Mouse (Mus musculus): Measurements from ENCODE around the gene Card19. TPM values are rescaled to one million over a fixed set of nuclear protein-coding genes. Genes with fewer than 3 reads are reported as not detected.

Card19 gene
- polyA plus RNA-seq, 1 experiment from 2014 or later: 17.1 TPM

GRCm38 (mm10) chr13:49237617-49238016, 21.8 kb upstream of the Card19 start:
- no peak overlapping the region for H3K4me3 ChIP-seq (ENCODE audit: low read depth, low read length)
- H3K27me3 ChIP-seq (ENCODE audit: control insufficient read depth, insufficient read depth, low read length): no peaks in the 10 kb centered on the region
- H3K4me2 ChIP-seq: no peak overlapping the region
- H3K4me1 ChIP-seq (ENCODE audit: control insufficient read depth, insufficient read depth, low read length): no peaks in the 10 kb centered on the region
- no peak overlapping the region for H3K9ac ChIP-seq (ENCODE audit: low read length)
- H3K36me3 ChIP-seq (ENCODE audit: control insufficient read depth, insufficient read depth, low read length): no peaks in the 10 kb centered on the region
- ATAC-seq (ENCODE audit: low FRiP score) (no peak), DNase-seq (ENCODE audit: low spot score, missing footprints) (no peak)
- no peak overlapping the region for H3K27ac ChIP-seq (ENCODE audit: low read depth, low read length)
- WGBS: 89% methylated on average over 8 of the region's 8 CpGs
- no peaks in the 10 kb centered on the region for H3K9me3 ChIP-seq (ENCODE audit: control insufficient read depth, low read length)

- no peak overlapping the region for H3K4me2 ChIP-seq
- no peak overlapping the region for H3K4me3 ChIP-seq (ENCODE audit: low read depth, low read length)
- no peak for DNase-seq (ENCODE audit: low spot score, missing footprints)
- H3K27me3 ChIP-seq (ENCODE audit: control insufficient read depth, insufficient read depth, low read length): no peaks in the 10 kb centered on the region
- no peak for ATAC-seq (ENCODE audit: low FRiP score)
- no peaks in the 10 kb centered on the region for H3K4me1 ChIP-seq (ENCODE audit: control insufficient read depth, insufficient read depth, low read length)
- H3K9ac ChIP-seq (ENCODE audit: low read length): no peak overlapping the region
- no peaks in the 10 kb centered on the region for H3K9me3 ChIP-seq (ENCODE audit: control insufficient read depth, low read length)
- 90% methylated on average over 4 of the region's 4 CpGs for WGBS
- no peaks in the 10 kb centered on the region for H3K36me3 ChIP-seq (ENCODE audit: control insufficient read depth, insufficient read depth, low read length)
- H3K27ac ChIP-seq (ENCODE audit: low read depth, low read length): no peak overlapping the region
Measured at GRCm38 (mm10) chr13:49234711-49235110, 18.9 kb upstream of the Card19 start.

GRCm38 (mm10) chr13:49233792-49234572, 18.1 kb upstream of the Card19 start:
- 93% methylated on average over 8 of the region's 8 CpGs for WGBS
- no peak for ATAC-seq (ENCODE audit: low FRiP score)

GRCm38 (mm10) chr13:49225633-49226032, 9.8 kb upstream of the Card19 start:
- 25% methylated on average over 4 of the region's 4 CpGs for WGBS
- no peak overlapping the region for H3K4me2 ChIP-seq
- no peaks in the 10 kb centered on the region for H3K27me3 ChIP-seq (ENCODE audit: control insufficient read depth, insufficient read depth, low read length)
- no peaks in the 10 kb centered on the region for H3K36me3 ChIP-seq (ENCODE audit: control insufficient read depth, insufficient read depth, low read length)
- H3K4me1 ChIP-seq (ENCODE audit: control insufficient read depth, insufficient read depth, low read length): no peaks in the 10 kb centered on the region
- no peak overlapping the region for H3K4me3 ChIP-seq (ENCODE audit: low read depth, low read length)
- ATAC-seq (ENCODE audit: low FRiP score) (no peak), DNase-seq (ENCODE audit: low spot score, missing footprints) (peak; percentile 73)
- H3K9ac ChIP-seq (ENCODE audit: low read length): no peak overlapping the region
- H3K9me3 ChIP-seq (ENCODE audit: control insufficient read depth, low read length): no peaks in the 10 kb centered on the region
- no peak overlapping the region for H3K27ac ChIP-seq (ENCODE audit: low read depth, low read length)

More at GRCm38 (mm10) chr13:49233792-49234572, 18.1 kb upstream of the Card19 start:
- Histone ChIP-seq H3K27ac (ENCODE audit: low read depth, low read length) (no peak overlapping the region), H3K9ac (ENCODE audit: low read length) (no peak overlapping the region), H3K36me3 (ENCODE audit: control insufficient read depth, insufficient read depth, low read length) (no peaks in the 10 kb centered on the region), H3K4me3 (ENCODE audit: low read depth, low read length) (no peak overlapping the region), H3K9me3 (ENCODE audit: control insufficient read depth, low read length) (no peaks in the 10 kb centered on the region), H3K27me3 (ENCODE audit: control insufficient read depth, insufficient read depth, low read length) (no peaks in the 10 kb centered on the region), H3K4me1 (ENCODE audit: control insufficient read depth, insufficient read depth, low read length) (no peaks in the 10 kb centered on the region), H3K4me2 (no peak overlapping the region)
- no peak for DNase-seq (ENCODE audit: low spot score, missing footprints)

- no peak for DNase-seq (ENCODE audit: low spot score, missing footprints)
- H3K9me3 ChIP-seq (ENCODE audit: control insufficient read depth, low read length): no peaks in the 10 kb centered on the region
- H3K4me3 ChIP-seq (ENCODE audit: low read depth, low read length): no peak overlapping the region
- H3K36me3 ChIP-seq (ENCODE audit: control insufficient read depth, insufficient read depth, low read length): no peaks in the 10 kb centered on the region
- no peak for ATAC-seq (ENCODE audit: low FRiP score)
- H3K4me1 ChIP-seq (ENCODE audit: control insufficient read depth, insufficient read depth, low read length): no peaks in the 10 kb centered on the region
- WGBS: 65% methylated on average over 3 of the region's 3 CpGs
- no peak overlapping the region for H3K27ac ChIP-seq (ENCODE audit: low read depth, low read length)
- no peak overlapping the region for H3K4me2 ChIP-seq
- no peaks in the 10 kb centered on the region for H3K27me3 ChIP-seq (ENCODE audit: control insufficient read depth, insufficient read depth, low read length)
- no peak overlapping the region for H3K9ac ChIP-seq (ENCODE audit: low read length)
Measured at GRCm38 (mm10) chr13:49225159-49225558, 9.3 kb upstream of the Card19 start.

- H3K27ac ChIP-seq (ENCODE audit: low read depth, low read length): no peak overlapping the region
- no peaks in the 10 kb centered on the region for H3K4me1 ChIP-seq (ENCODE audit: control insufficient read depth, insufficient read depth, low read length)
- ATAC-seq (ENCODE audit: low FRiP score) (no peak), DNase-seq (ENCODE audit: low spot score, missing footprints) (no peak)
- 21% methylated on average over 6 of the region's 6 CpGs for WGBS
- no peak overlapping the region for H3K9ac ChIP-seq (ENCODE audit: low read length)
- H3K36me3 ChIP-seq (ENCODE audit: control insufficient read depth, insufficient read depth, low read length): no peaks in the 10 kb centered on the region
- H3K4me3 ChIP-seq (ENCODE audit: low read depth, low read length): no peak overlapping the region
- H3K27me3 ChIP-seq (ENCODE audit: control insufficient read depth, insufficient read depth, low read length): no peaks in the 10 kb centered on the region
- H3K4me2 ChIP-seq: no peak overlapping the region
- H3K9me3 ChIP-seq (ENCODE audit: control insufficient read depth, low read length): no peaks in the 10 kb centered on the region
Measured at GRCm38 (mm10) chr13:49224729-49225128, 8.9 kb upstream of the Card19 start.

- Histone ChIP-seq H3K9me3 (ENCODE audit: control insufficient read depth, low read length) (no peaks in the 10 kb centered on the region), H3K4me1 (ENCODE audit: control insufficient read depth, insufficient read depth, low read length) (no peaks in the 10 kb centered on the region), H3K4me2 (no peak overlapping the region), H3K4me3 (ENCODE audit: low read depth, low read length) (no peak overlapping the region), H3K36me3 (ENCODE audit: control insufficient read depth, insufficient read depth, low read length) (no peaks in the 10 kb centered on the region), H3K9ac (ENCODE audit: low read length) (no peak overlapping the region), H3K27me3 (ENCODE audit: control insufficient read depth, insufficient read depth, low read length) (no peaks in the 10 kb centered on the region), H3K27ac (ENCODE audit: low read depth, low read length) (no peak overlapping the region)
- WGBS: 15% methylated on average over 10 of the region's 10 CpGs
- DNase-seq (ENCODE audit: low spot score, missing footprints) (no peak), ATAC-seq (ENCODE audit: low FRiP score) (no peak)
Measured at GRCm38 (mm10) chr13:49224314-49224713, 8.5 kb upstream of the Card19 start.

GRCm38 (mm10) chr13:49220912-49221311, 5.1 kb upstream of the Card19 start:
- H3K4me1 ChIP-seq (ENCODE audit: control insufficient read depth, insufficient read depth, low read length): peaks cover 8% of the 10 kb centered on the region
- ATAC-seq (ENCODE audit: low FRiP score) (no peak), DNase-seq (ENCODE audit: low spot score, missing footprints) (peak; percentile 70)
- no peak overlapping the region for H3K4me2 ChIP-seq
- no peak overlapping the region for H3K27ac ChIP-seq (ENCODE audit: low read depth, low read length)
- H3K27me3 ChIP-seq (ENCODE audit: control insufficient read depth, insufficient read depth, low read length): peaks cover 11% of the 10 kb centered on the region
- H3K9ac ChIP-seq (ENCODE audit: low read length): no peak overlapping the region
- H3K4me3 ChIP-seq (ENCODE audit: low read depth, low read length): no peak overlapping the region
- H3K9me3 ChIP-seq (ENCODE audit: control insufficient read depth, low read length): no peaks in the 10 kb centered on the region
- no peaks in the 10 kb centered on the region for H3K36me3 ChIP-seq (ENCODE audit: control insufficient read depth, insufficient read depth, low read length)
- 21% methylated on average over 5 of the region's 5 CpGs for WGBS

- 83% methylated on average over 4 of the region's 4 CpGs for WGBS
- H3K4me1 ChIP-seq (ENCODE audit: control insufficient read depth, insufficient read depth, low read length): peaks cover 8% of the 10 kb centered on the region
- DNase-seq (ENCODE audit: low spot score, missing footprints): peak; percentile 14
- H3K27me3 ChIP-seq (ENCODE audit: control insufficient read depth, insufficient read depth, low read length): peaks cover 11% of the 10 kb centered on the region
- H3K36me3 ChIP-seq (ENCODE audit: control insufficient read depth, insufficient read depth, low read length): no peaks in the 10 kb centered on the region
- H3K4me2 ChIP-seq: no peak overlapping the region
- H3K9ac ChIP-seq (ENCODE audit: low read length): no peak overlapping the region
- H3K27ac ChIP-seq (ENCODE audit: low read depth, low read length): no peak overlapping the region
- H3K9me3 ChIP-seq (ENCODE audit: control insufficient read depth, low read length): no peaks in the 10 kb centered on the region
- H3K4me3 ChIP-seq (ENCODE audit: low read depth, low read length): no peak overlapping the region
- ATAC-seq (ENCODE audit: low FRiP score): no peak
Measured at GRCm38 (mm10) chr13:49219367-49219766, 3.5 kb upstream of the Card19 start.
